Mouse (Mus musculus) urinary bladder, adult 2 months (tissue): ENCODE data around the gene Gm11172. TPM values are rescaled to one million over a fixed set of nuclear protein-coding genes. Genes with fewer than 3 reads are reported as not detected.
"Not testable (repeated sequence)": the region's sequence is repeated elsewhere in the genome, so short reads cannot be mapped to it uniquely, and the experiment has no call there.

Experiments
- DNase-seq: peaks from one replicate; pipeline ENCODE4 v3.0.0; 2022; ENCODE audit warnings: low spot score
- polyA plus RNA-seq: library from polyadenylated mRNA; depleted of rRNA; stranded (reverse); fragments of >200 nt; gene quantifications from 2 replicates; pipeline ENCODE4 v1.2.3, GENCODE M21; 2012

The Gm11172 gene
- polyA plus RNA-seq, 1 experiment = not detected

GRCm38 (mm10) chr16:10834542-10834910, 21.8 kb downstream of the Gm11172 start:
- no peak for DNase-seq

GRCm38 (mm10) chr16:10834911-10835587, 22.3 kb downstream of the Gm11172 start, which contains the start of gene Rmi2:
TSS of gene Rmi2 (plus strand) at chr16:10835059.
- DNase-seq = peak; percentile 68

- no peak for DNase-seq
Observed at GRCm38 (mm10) chr16:10836388-10836787, 23.7 kb downstream of the Gm11172 start.

DNA sequence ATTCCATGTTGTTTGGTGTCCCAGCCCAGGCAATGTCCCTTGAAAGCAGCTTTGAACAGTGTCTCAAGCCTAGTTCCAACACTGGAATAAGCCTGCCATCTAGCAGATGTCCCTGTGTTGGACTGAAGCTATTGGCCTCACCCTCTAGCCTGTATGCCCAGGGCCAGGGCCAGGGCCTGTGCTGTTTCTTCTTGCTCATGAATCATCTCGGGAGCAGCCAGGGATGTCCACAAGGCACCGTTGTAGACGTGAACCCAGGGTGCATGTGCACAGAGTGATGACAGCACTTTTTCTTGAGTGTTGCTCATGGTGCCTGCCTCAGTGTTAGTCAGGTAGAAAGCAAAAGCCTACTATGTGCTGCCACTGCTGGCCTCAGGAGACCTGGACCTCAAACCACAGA, 24.5 kb downstream of the Gm11172 start:
- no peak for DNase-seq

- DNase-seq = no peak
Observed at GRCm38 (mm10) chr16:10837903-10838302, 25.2 kb downstream of the Gm11172 start.

- DNase-seq = no peak
Observed at GRCm38 (mm10) chr16:10838487-10839245, 26.0 kb downstream of the Gm11172 start.

DNA sequence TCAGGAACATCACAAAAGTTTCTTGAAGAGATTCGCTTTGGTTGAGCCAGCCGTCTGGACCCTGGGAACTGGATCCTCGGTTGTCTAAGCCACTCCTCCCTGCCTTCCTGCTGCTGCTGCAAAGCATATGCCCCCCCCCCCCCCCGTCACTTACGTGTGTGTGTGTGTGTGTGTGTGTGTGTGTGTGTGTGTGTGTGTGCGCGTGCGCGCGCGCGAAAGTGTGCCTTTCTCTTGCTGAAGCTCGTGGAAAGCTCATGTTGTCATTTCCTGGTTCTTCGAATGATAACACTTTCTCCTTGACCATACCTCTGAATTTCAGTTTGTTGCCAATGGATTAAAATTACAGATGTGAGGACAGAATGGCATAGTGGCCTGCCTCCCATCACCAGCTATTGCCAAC, 27.3 kb downstream of the Gm11172 start:
- no peak for DNase-seq

DNA sequence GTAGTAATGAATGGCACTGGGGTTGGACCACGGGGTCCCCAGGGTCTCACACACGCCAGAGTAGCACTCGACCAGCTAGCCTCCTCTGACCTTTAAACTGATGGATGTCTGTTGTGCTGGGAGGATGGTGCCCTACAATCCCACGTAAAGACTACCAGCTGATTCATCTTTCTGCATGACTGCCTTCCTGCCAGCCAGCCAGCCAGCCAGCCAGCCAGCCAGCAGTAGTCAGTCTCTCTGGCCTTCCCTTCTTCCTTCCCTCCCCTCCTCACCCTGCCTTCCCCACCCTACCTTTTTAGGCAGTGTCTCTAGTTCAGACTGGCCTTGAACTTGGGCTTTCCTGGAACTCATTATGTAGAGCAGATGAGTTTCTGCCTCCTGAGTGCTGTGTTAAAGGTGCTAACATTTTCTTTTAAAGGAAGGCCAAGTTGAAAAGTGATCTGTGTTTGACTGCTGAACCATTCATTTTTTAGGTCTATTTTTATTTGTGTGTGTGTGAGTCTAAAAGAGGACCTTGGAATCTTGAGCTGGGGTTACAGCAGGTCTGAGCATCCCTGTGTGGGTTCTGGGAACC, 29.7 kb downstream of the Gm11172 start:
- no peak for DNase-seq

GRCm38 (mm10) chr16:10843486-10844318, 31.0 kb downstream of the Gm11172 start:
- no peak for DNase-seq

- no peak for DNase-seq
Observed at GRCm38 (mm10) chr16:10844319-10844670, 31.6 kb downstream of the Gm11172 start.

- DNase-seq = no peak
Observed at GRCm38 (mm10) chr16:10845952-10846351, 33.2 kb downstream of the Gm11172 start.

GRCm38 (mm10) chr16:10846503-10846902, 33.8 kb downstream of the Gm11172 start:
- DNase-seq = no peak

- peak; percentile 54 for DNase-seq
Observed at GRCm38 (mm10) chr16:10849965-10850861, 37.5 kb downstream of the Gm11172 start.

- no peak for DNase-seq
Observed at GRCm38 (mm10) chr16:10850905-10851304, 38.2 kb downstream of the Gm11172 start.

GRCm38 (mm10) chr16:10852216-10852615, 39.5 kb downstream of the Gm11172 start:
- not testable (repeated sequence) for DNase-seq

- DNase-seq = no peak
Observed at GRCm38 (mm10) chr16:10859726-10860245, 47.1 kb downstream of the Gm11172 start.

- no peak for DNase-seq
Observed at GRCm38 (mm10) chr16:10861408-10861807, 48.7 kb downstream of the Gm11172 start.
